Comparison of ENCODE assay signal across 8 mouse cellular contexts in genomic region chr13:20090711-20091603, GRCm38 (mm10). TPM values are rescaled to one million over a fixed set of nuclear protein-coding genes. Genes with fewer than 3 reads are reported as not detected.
DNase-seq lines count a peak whose midpoint lies in the region; ATAC-seq and TF ChIP-seq lines count a peak whose summit lies in the region.

No protein-coding gene starts in this region.

- no peak for TF ChIP-seq CTCF in heart, adult 2 months (IDR thresholded peaks at IDR 0.05)

- H3K4me2 ChIP-seq in kidney, embryonic 15.5 days: peak overlapping the region; percentile 98
- H3K4me2 ChIP-seq in liver, embryonic 15.5 days: peak overlapping the region; percentile 66
- peak overlapping the region; percentile 87 for H3K4me2 ChIP-seq in neural tube, embryonic 11.5 days (ENCODE audit: low read depth)
- H3K4me2 ChIP-seq in stomach, embryonic 16.5 days (ENCODE audit: low read depth, low read length): peak overlapping the region; percentile 88

- no peak for DNase-seq in cerebellum, adult 9-10 months
- peak; percentile 77 for DNase-seq in embryo, embryonic 10 days (ENCODE audit: low spot score)
- DNase-seq in heart, adult 2 months: peak; percentile 75 to 81
- peak; percentile 73 for DNase-seq in neural tube, embryonic 11.5 days (ENCODE audit: low spot score)

- peak overlapping the region; percentile 94 for H3K27ac ChIP-seq in heart, adult 2 months
- peak overlapping the region; percentile 82 for H3K27ac ChIP-seq in kidney, embryonic 15.5 days
- peak overlapping the region; percentile 78 for H3K27ac ChIP-seq in liver, embryonic 15.5 days (replicated peaks)
- peak overlapping the region; percentile 51 for H3K27ac ChIP-seq in neural tube, embryonic 11.5 days (ENCODE audit: low read depth, low read length)
- peak overlapping the region; percentile 80 for H3K27ac ChIP-seq in stomach, embryonic 16.5 days (ENCODE audit: low read length)

- under 1% methylated on average over 82 of the region's 93 CpGs for WGBS in heart, adult 2 months
- WGBS in kidney, embryonic 15.5 days: under 1% methylated on average over 83 of the region's 93 CpGs
- under 1% methylated on average over 91 of the region's 93 CpGs for WGBS in liver, embryonic 15.5 days (ENCODE audit: insufficient replicate concordance)
- WGBS in neural tube, embryonic 11.5 days: under 1% methylated on average over 74 of the region's 93 CpGs
- under 1% methylated on average over 90 of the region's 93 CpGs for WGBS in stomach, embryonic 16.5 days

- H3K79me2 ChIP-seq in heart, adult 2 months (replicated peaks; ENCODE audit: control insufficient read depth, insufficient read depth, low read length): no peaks in the 10 kb centered on the region

- no peaks in the 10 kb centered on the region for H3K9me3 ChIP-seq in kidney, embryonic 15.5 days (replicated peaks)
- no peaks in the 10 kb centered on the region for H3K9me3 ChIP-seq in liver, embryonic 15.5 days (replicated peaks)
- no peaks in the 10 kb centered on the region for H3K9me3 ChIP-seq in neural tube, embryonic 11.5 days (ENCODE audit: control insufficient read depth, low read length)
- H3K9me3 ChIP-seq in stomach, embryonic 16.5 days (replicated peaks; ENCODE audit: control insufficient read depth, low read length): no peaks in the 10 kb centered on the region

- H3K9ac ChIP-seq in heart, adult 2 months (ENCODE audit: low read depth, low read length): peak overlapping the region; percentile 97
- peak overlapping the region; percentile 68 for H3K9ac ChIP-seq in kidney, embryonic 15.5 days
- H3K9ac ChIP-seq in liver, embryonic 15.5 days: peak overlapping the region; percentile 54
- peak overlapping the region; percentile 82 for H3K9ac ChIP-seq in neural tube, embryonic 11.5 days (ENCODE audit: low read length)
- H3K9ac ChIP-seq in stomach, embryonic 16.5 days (ENCODE audit: low read length): peak overlapping the region; percentile 85

- peak; percentile 49 for ATAC-seq in cerebellum, adult (ENCODE audit: insufficient number of reproducible peaks, low FRiP score, low TSS enrichment)
- peak; percentile 76 for ATAC-seq in kidney, embryonic 15.5 days (replicated peaks; ENCODE audit: low FRiP score)
- ATAC-seq in liver, embryonic 15.5 days (ENCODE audit: insufficient read depth): peak; percentile 58
- ATAC-seq in neural tube, embryonic 11.5 days (ENCODE audit: insufficient read depth, low FRiP score, low TSS enrichment): peak; percentile 74
- ATAC-seq in stomach, embryonic 16.5 days (ENCODE audit: insufficient read depth, low FRiP score): peak; percentile 67

- peaks cover 6% of the 10 kb centered on the region for H3K4me1 ChIP-seq in heart, adult 2 months (ENCODE audit: control insufficient read depth, insufficient read depth, low read length)
- H3K4me1 ChIP-seq in kidney, embryonic 15.5 days: peaks cover 21% of the 10 kb centered on the region; the same call in 1 of the 2 replicates
- peaks cover 15% of the 10 kb centered on the region; the same call in 1 of the 2 replicates for H3K4me1 ChIP-seq in liver, embryonic 15.5 days (replicated peaks)
- peaks cover 7% of the 10 kb centered on the region; the same call in 1 of the 2 replicates for H3K4me1 ChIP-seq in neural tube, embryonic 11.5 days (ENCODE audit: control insufficient read depth, insufficient read depth, low read length)
- H3K4me1 ChIP-seq in stomach, embryonic 16.5 days (ENCODE audit: control insufficient read depth, insufficient read depth, low read length): peaks cover 4% of the 10 kb centered on the region; the same call in 1 of the 2 replicates

- peak overlapping the region; percentile 58 for H3K4me3 ChIP-seq in heart, adult 2 months
- H3K4me3 ChIP-seq in kidney, embryonic 15.5 days (replicated peaks): peak overlapping the region; percentile 75
- peak overlapping the region; percentile 62 for H3K4me3 ChIP-seq in liver, embryonic 15.5 days (replicated peaks)
- peak overlapping the region; percentile 81 for H3K4me3 ChIP-seq in neural tube, embryonic 11.5 days (ENCODE audit: low read depth, low read length)
- peak overlapping the region; percentile 84 for H3K4me3 ChIP-seq in stomach, embryonic 16.5 days (replicated peaks; ENCODE audit: low read length)

- no peaks in the 10 kb centered on the region for H3K36me3 ChIP-seq in heart, adult 2 months (ENCODE audit: control insufficient read depth, insufficient read depth, low read length)
- no peaks in the 10 kb centered on the region for H3K36me3 ChIP-seq in kidney, embryonic 15.5 days
- no peaks in the 10 kb centered on the region for H3K36me3 ChIP-seq in liver, embryonic 15.5 days (replicated peaks)
- no peaks in the 10 kb centered on the region for H3K36me3 ChIP-seq in neural tube, embryonic 11.5 days (ENCODE audit: control insufficient read depth, insufficient read depth, low read length)
- no peaks in the 10 kb centered on the region for H3K36me3 ChIP-seq in stomach, embryonic 16.5 days (ENCODE audit: control insufficient read depth, insufficient read depth, low read length)

- intact Hi-C loops in heart, adult 2 months (cut with DNase I): loop anchor here (2.0 to 10.0 kb wide), 7 partner anchors 46 to 1084 kb away; partner anchors contain the start of gene Trim27

- peak; percentile 37; the same call in 1 of the 2 replicates for TF ChIP-seq POLR2A in heart, adult 2 months (IDR thresholded peaks at IDR 0.05; ENCODE audit: insufficient read depth, low read depth, low read length)

- no peak for TF ChIP-seq EP300 in heart, adult 2 months (IDR thresholded peaks at IDR 0.05; ENCODE audit: insufficient read depth, low read depth, low read length)

- H3K27me3 ChIP-seq in heart, adult 2 months (ENCODE audit: control insufficient read depth, insufficient read depth, low read length): no peaks in the 10 kb centered on the region; the same call in 1 of the 2 replicates
- peaks cover 20% of the 10 kb centered on the region; the same call in 1 of the 2 replicates for H3K27me3 ChIP-seq in kidney, embryonic 15.5 days
- peaks cover 66% of the 10 kb centered on the region for H3K27me3 ChIP-seq in liver, embryonic 15.5 days
- H3K27me3 ChIP-seq in neural tube, embryonic 11.5 days (ENCODE audit: control insufficient read depth, insufficient read depth, low read length): no peaks in the 10 kb centered on the region
- H3K27me3 ChIP-seq in stomach, embryonic 16.5 days (ENCODE audit: control insufficient read depth, insufficient read depth, low read length): no peaks in the 10 kb centered on the region

RNA-seq across cellular contexts. Expression of gene Elmo1, which starts 0.6 kb away (rescaled TPM):
- 1 to 10 TPM; 7.1 to 9.1 TPM for total RNA-seq in heart, adult 2 months (2021)
- 7.0 and 11.2 TPM in 2 replicates for polyA plus RNA-seq in heart, adult 2 months (2012; rRNA removed)
- 16.1 and 16.9 TPM in 2 replicates for polyA plus RNA-seq in kidney, embryonic 15.5 days (2015; fragmentation: Nextera tagmentation; extraction: Ambion mirVana)
- 4.5 and 4.9 TPM in 2 replicates for polyA plus RNA-seq in liver, embryonic 15.5 days (2015; fragmentation: Nextera tagmentation; extraction: Ambion mirVana)
- polyA plus RNA-seq in neural tube, embryonic 11.5 days (2014; fragmentation: Nextera tagmentation; extraction: Ambion mirVana): 27.0 and 28.7 TPM in 2 replicates
- 11.6 and 11.9 TPM in 2 replicates for polyA plus RNA-seq in stomach, embryonic 16.5 days (2015; fragmentation: Nextera tagmentation; extraction: Ambion mirVana)
